Mouse (Mus musculus) neural tube, embryonic 13.5 days (tissue): ENCODE data around the gene Dcaf5. TPM values are rescaled to one million over a fixed set of nuclear protein-coding genes. Genes with fewer than 3 reads are reported as not detected.
A peak's percentile ranks its signal among the peaks of the same experiment; 100 is the strongest.
"Not testable (repeated sequence)": the region's sequence is repeated elsewhere in the genome, so short reads cannot be mapped to it uniquely, and the experiment has no call there.

Experiments used
- ATAC-seq: fragments of 200-750 bp; cut with Nextera tagmentation; 2 replicates; pipeline ENCODE4 v1.8.0; 2017; ENCODE audit warnings: low read depth, mild to moderate bottlenecking, moderate TSS enrichment, moderate library complexity
- H3K27ac ChIP-seq: fragments of 300-500 bp; sonication (generic); replicated peaks from 2 replicates; pipeline ENCODE4 v1.5.1; 2015; ENCODE audit warnings: moderate library complexity, mild to moderate bottlenecking, inconsistent platforms
- H3K27me3 ChIP-seq: fragments of 300-500 bp; sonication (generic); 2 replicates; pipeline ENCODE4 v1.6.1; 2015; ENCODE audit warnings: mild to moderate bottlenecking, inconsistent platforms
- H3K36me3 ChIP-seq: fragments of 300-500 bp; sonication (generic); 2 replicates; pipeline ENCODE4 v1.6.1; 2015; ENCODE audit warnings: mild to moderate bottlenecking, inconsistent platforms
- H3K4me1 ChIP-seq: fragments of 300-500 bp; sonication (generic); replicated peaks from 2 replicates; pipeline ENCODE4 v1.6.1; 2015; ENCODE audit warnings: inconsistent platforms
- H3K4me2 ChIP-seq: fragments of 300-500 bp; sonication (generic); 2 replicates; pipeline ENCODE4 v1.6.1; 2015; ENCODE audit warnings: inconsistent platforms, mild to moderate bottlenecking, moderate library complexity
- H3K4me3 ChIP-seq: fragments of 300-500 bp; sonication (generic); 2 replicates; pipeline ENCODE4 v1.5.1; 2015; ENCODE audit warnings: mild to moderate bottlenecking, inconsistent platforms
- H3K9ac ChIP-seq: fragments of 300-500 bp; sonication (generic); 2 replicates; pipeline ENCODE4 v1.6.1; 2015; ENCODE audit warnings: moderate library complexity, mild to moderate bottlenecking, inconsistent platforms
- H3K9me3 ChIP-seq: fragments of 300-500 bp; sonication (generic); 2 replicates; pipeline ENCODE4 v1.6.1; 2016; ENCODE audit warnings: inconsistent platforms
- WGBS: fragments of 180-500 bp; shearing (Covaris S2); methylation state at CpG from one replicate; pipeline ENCODE4 v1.1.7; 2015; 5-methylcytosine and 5-hydroxymethylcytosine counted together
- polyA plus RNA-seq: library from polyadenylated mRNA; unstranded; fragments of >200 nt; fragmentation: Nextera tagmentation; extraction: Ambion mirVana; gene quantifications from 2 replicates; pipeline ENCODE4 v1.2.1, GENCODE M21; 2015

Dcaf5 gene
- 22.8 and 24.2 TPM in 2 replicates for polyA plus RNA-seq

DNA sequence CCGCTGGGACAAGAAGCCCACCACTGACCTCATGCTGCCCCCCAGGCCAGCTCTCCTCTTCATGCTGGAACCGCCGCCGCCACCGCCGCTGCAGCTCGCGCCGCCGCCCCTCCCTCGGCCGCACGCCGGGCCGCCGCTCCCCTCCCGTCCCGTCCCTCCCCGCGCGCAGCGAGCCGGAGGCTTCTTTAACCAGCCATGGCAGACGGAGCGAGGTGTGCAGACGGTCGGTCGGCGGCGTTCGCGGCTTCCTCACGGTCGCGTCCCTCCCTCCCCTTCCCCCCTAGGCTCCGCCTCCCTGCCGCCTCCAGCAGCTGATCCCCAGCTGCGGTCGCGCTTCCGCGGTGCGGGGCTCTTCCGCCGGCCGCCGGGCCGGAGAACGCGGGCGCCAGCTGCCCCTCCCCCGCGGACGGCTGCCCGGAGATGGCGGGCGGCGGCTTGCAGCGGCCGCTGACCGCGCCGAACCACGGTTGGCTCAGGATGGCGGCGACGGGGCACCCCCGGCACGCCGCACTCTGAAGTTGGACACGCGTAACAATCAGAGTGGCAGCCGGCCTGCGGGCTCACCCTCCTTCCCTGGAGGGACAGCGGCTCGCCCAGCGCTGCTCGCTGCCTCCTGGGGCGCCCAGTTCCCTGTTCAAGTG lies at the start of gene Dcaf5:
TSS of gene Dcaf5 (minus strand) at position 266 of the 641 bp plus-strand sequence.
- H3K36me3 ChIP-seq, result no peaks in the 10 kb centered on the region
- peak within 1 kb of the TSS; percentile 94 for H3K9ac ChIP-seq
- H3K4me1 ChIP-seq, result peaks cover 31% of the 10 kb centered on the region
- peak within 1 kb of the TSS; percentile 95 for H3K4me3 ChIP-seq
- H3K4me2 ChIP-seq, result peak within 1 kb of the TSS; percentile 65
- H3K27me3 ChIP-seq, result no peaks in the 10 kb centered on the region
- ATAC-seq, result peak; percentile 85
- H3K9me3 ChIP-seq, result no peaks in the 10 kb centered on the region
- H3K27ac ChIP-seq, result peak within 1 kb of the TSS; percentile 99
- WGBS, result under 1% methylated on average over 70 of the region's 79 CpGs

DNA sequence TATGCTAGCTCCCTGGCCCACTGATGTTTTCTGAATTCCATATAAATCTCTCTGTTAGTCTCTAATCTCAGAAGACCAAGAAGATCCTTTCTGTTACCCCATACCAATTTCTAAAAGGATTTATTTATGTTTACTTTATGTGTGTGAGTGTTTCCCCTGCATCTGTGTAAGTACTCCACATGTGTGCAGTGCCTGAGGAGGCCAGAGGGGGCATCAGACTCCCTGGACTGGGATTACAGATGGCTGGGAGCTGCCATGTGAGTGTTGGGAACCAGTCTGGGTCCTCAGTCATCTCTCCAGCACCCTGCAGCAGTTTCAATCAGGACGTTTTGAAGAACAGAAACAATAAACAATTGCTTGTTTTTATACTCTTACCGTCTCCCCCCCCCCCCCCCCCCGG lies 47.0 kb upstream of the Dcaf5 start:
- H3K9me3 ChIP-seq, result no peaks in the 10 kb centered on the region
- peaks cover 60% of the 10 kb centered on the region for H3K36me3 ChIP-seq
- H3K9ac ChIP-seq, result no peak overlapping the region
- no peaks in the 10 kb centered on the region for H3K4me1 ChIP-seq
- H3K27me3 ChIP-seq, result no peaks in the 10 kb centered on the region
- H3K4me3 ChIP-seq, result no peak overlapping the region
- WGBS, result 76% methylated on average over 3 of the region's 3 CpGs
- ATAC-seq, result no peak
- H3K4me2 ChIP-seq, result no peak overlapping the region
- H3K27ac ChIP-seq, result no peak overlapping the region

GRCm38 (mm10) chr12:80479986-80480385 lies 43.6 kb upstream of the Dcaf5 start:
- H3K4me1 ChIP-seq, result no peaks in the 10 kb centered on the region
- no peak overlapping the region for H3K4me2 ChIP-seq
- H3K27me3 ChIP-seq, result no peaks in the 10 kb centered on the region
- H3K9ac ChIP-seq, result no peak overlapping the region
- 91% methylated on average over 3 of the region's 3 CpGs for WGBS
- no peak overlapping the region for H3K4me3 ChIP-seq
- no peak for ATAC-seq
- H3K9me3 ChIP-seq, result no peaks in the 10 kb centered on the region
- no peak overlapping the region for H3K27ac ChIP-seq
- H3K36me3 ChIP-seq, result peaks cover 43% of the 10 kb centered on the region

GRCm38 (mm10) chr12:80473731-80474130 lies 37.3 kb upstream of the Dcaf5 start:
- no peak for ATAC-seq
- Histone ChIP-seq H3K9ac (no peak overlapping the region), H3K4me3 (no peak overlapping the region), H3K36me3 (peaks cover 6% of the 10 kb centered on the region; the same call in 1 of the 2 replicates), H3K4me2 (no peak overlapping the region), H3K27me3 (no peaks in the 10 kb centered on the region), H3K9me3 (no peaks in the 10 kb centered on the region), H3K4me1 (no peaks in the 10 kb centered on the region), H3K27ac (no peak overlapping the region)
- 87% methylated on average over 3 of the region's 3 CpGs for WGBS

- H3K27me3 ChIP-seq, result no peaks in the 10 kb centered on the region
- no peak overlapping the region for H3K4me2 ChIP-seq
- no peak overlapping the region for H3K9ac ChIP-seq
- 87% methylated on average over 4 of the region's 4 CpGs for WGBS
- 0 out of 2 replicates have a peak, but pooled peaks cover 6% of the 10 kb centered on the region for H3K36me3 ChIP-seq
- H3K4me1 ChIP-seq, result no peaks in the 10 kb centered on the region
- no peaks in the 10 kb centered on the region for H3K9me3 ChIP-seq
- H3K27ac ChIP-seq, result no peak overlapping the region
- ATAC-seq, result no peak
- H3K4me3 ChIP-seq, result no peak overlapping the region
Observed at GRCm38 (mm10) chr12:80471926-80472325, 35.5 kb upstream of the Dcaf5 start.

DNA sequence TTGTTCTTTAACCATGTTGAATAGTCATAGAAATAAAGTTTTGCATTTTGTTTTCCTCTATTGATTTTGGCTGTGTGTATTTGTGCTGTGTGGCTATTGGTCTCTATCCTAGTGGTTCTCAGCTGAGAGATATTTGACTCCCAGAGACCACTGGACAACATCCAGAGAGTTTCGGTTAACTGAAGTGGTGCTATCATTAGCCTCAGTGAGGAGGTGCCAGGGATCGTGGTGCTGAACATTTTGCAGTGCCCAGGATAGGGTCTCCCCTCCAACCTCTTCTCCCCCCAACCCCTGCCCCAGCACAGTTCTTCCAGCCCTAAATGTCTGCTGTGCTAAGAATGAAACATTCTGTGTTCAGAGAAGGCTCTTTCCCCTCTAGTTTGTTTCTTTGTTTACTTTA lies 33.8 kb upstream of the Dcaf5 start:
- Histone ChIP-seq H3K36me3 (no peaks in the 10 kb centered on the region), H3K27me3 (no peaks in the 10 kb centered on the region), H3K4me2 (no peak overlapping the region), H3K9me3 (no peaks in the 10 kb centered on the region), H3K9ac (no peak overlapping the region), H3K27ac (no peak overlapping the region), H3K4me3 (no peak overlapping the region), H3K4me1 (no peaks in the 10 kb centered on the region)
- ATAC-seq, result no peak
- WGBS, result 93% methylated on average over 2 of the region's 2 CpGs

DNA sequence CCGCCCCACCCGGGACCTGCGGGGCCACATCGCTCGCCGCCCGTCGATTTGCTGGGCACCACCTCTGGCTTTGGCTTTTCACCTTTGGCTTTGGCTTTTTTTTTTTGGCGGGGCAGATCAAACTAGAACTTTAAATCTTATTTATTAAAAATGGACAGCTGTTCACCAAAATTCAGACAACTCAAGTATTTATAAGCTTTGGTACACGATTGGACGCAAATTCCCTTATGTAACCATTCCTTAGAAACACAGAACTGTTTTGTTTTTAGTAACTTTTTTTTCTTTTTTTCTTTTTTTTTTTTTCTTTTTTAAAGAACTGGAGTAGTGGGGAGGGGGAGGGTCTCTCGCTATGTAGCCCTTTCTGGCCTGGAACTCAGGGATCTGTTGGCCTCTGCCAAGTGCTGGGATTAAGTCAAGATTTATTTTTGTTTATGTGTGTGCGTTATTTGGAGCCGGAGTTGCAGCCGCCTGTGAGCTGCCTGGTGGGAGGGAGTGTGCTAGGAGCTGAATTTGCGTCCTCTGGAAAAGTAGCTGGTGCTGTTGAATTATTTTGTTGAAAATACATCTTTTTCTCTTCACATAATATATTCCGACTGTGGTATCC lies 27.4 kb upstream of the Dcaf5 start:
- Histone ChIP-seq H3K27ac (0 out of 2 replicates have a peak overlapping the region, but pooled peaks have one; percentile 81), H3K9ac (peak overlapping the region; percentile 75), H3K9me3 (no peaks in the 10 kb centered on the region), H3K4me2 (peak overlapping the region; percentile 79), H3K36me3 (no peaks in the 10 kb centered on the region), H3K4me1 (peaks cover 11% of the 10 kb centered on the region), H3K27me3 (no peaks in the 10 kb centered on the region; the same call in 1 of the 2 replicates), H3K4me3 (peak overlapping the region; percentile 87)
- 7% methylated on average over 17 of the region's 17 CpGs for WGBS
- ATAC-seq, result no peak

DNA sequence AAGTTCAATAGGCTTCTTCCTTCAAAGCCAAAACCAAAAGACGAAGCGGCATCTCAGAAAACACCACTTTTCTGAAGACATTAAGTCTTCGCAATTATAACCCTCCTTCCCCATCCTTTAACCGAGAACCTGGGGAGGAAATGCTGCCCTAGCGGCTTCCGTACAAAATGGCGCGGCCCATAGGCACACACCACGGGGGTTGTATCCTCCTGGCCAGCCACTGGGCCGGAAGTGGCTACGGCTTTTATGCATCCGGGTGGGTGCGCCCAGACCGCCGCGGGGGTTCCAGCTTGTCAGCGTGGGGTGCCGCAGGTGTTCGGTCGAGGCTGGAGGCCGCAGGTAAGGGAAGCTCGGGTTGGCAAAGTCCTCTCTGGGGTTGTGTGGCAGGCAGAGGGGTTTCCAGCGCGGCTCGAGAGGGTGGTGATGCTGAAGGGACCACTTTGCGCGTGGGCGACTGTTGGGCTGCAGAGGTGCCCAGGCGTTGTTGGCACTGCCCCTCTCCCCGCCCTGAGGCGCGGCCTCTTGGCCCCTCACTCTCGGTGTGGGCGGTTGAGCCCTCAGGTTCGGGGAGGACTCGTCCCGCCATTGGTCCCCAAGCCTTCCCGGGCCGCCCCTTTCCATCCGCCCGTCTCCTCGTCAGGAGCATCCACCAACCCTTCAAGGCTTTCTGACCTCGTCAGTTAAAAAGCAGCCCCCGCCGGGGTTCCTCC lies 26.7 kb upstream of the Dcaf5 start, which contains the start of gene Exd2:
TSS of gene Exd2 (plus strand) at position 154 of the 710 bp plus-strand sequence.
- peak within 1 kb of the TSS; percentile 87 for H3K4me3 ChIP-seq
- peak within 1 kb of the TSS; percentile 79 for H3K4me2 ChIP-seq
- no peaks in the 10 kb centered on the region; the same call in 1 of the 2 replicates for H3K27me3 ChIP-seq
- peak within 1 kb of the TSS; percentile 75 for H3K9ac ChIP-seq
- H3K27ac ChIP-seq, result peak within 1 kb of the TSS; percentile 81
- no peaks in the 10 kb centered on the region for H3K9me3 ChIP-seq
- peak; percentile 98 for ATAC-seq
- under 1% methylated on average over 45 of the region's 45 CpGs for WGBS
- H3K36me3 ChIP-seq, result no peaks in the 10 kb centered on the region
- H3K4me1 ChIP-seq, result peaks cover 11% of the 10 kb centered on the region

GRCm38 (mm10) chr12:80462292-80462896 lies 26.0 kb upstream of the Dcaf5 start:
- peak; percentile 54; the same call in 1 of the 2 replicates for ATAC-seq
- not testable (repeated sequence) for H3K27me3 ChIP-seq, H3K9me3 ChIP-seq, H3K36me3 ChIP-seq
- H3K4me3 ChIP-seq, result peak overlapping the region; percentile 87
- 7% methylated on average over 10 of the region's 10 CpGs for WGBS
- peak overlapping the region; percentile 75; the same call in 1 of the 2 replicates for H3K9ac ChIP-seq
- peak overlapping the region; percentile 79 for H3K4me2 ChIP-seq
- peaks cover 11% of the 10 kb centered on the region for H3K4me1 ChIP-seq
- H3K27ac ChIP-seq, result peak overlapping the region; percentile 81

GRCm38 (mm10) chr12:80458033-80458432 lies 21.6 kb upstream of the Dcaf5 start:
- no peak for ATAC-seq
- H3K9me3 ChIP-seq, result no peaks in the 10 kb centered on the region
- H3K27me3 ChIP-seq, result no peaks in the 10 kb centered on the region; the same call in 1 of the 2 replicates
- H3K27ac ChIP-seq, result no peak overlapping the region
- H3K4me1 ChIP-seq, result no peaks in the 10 kb centered on the region
- H3K9ac ChIP-seq, result no peak overlapping the region
- 79% methylated on average over 5 of the region's 5 CpGs for WGBS
- no peaks in the 10 kb centered on the region for H3K36me3 ChIP-seq
- H3K4me3 ChIP-seq, result no peak overlapping the region
- H3K4me2 ChIP-seq, result no peak overlapping the region

DNA sequence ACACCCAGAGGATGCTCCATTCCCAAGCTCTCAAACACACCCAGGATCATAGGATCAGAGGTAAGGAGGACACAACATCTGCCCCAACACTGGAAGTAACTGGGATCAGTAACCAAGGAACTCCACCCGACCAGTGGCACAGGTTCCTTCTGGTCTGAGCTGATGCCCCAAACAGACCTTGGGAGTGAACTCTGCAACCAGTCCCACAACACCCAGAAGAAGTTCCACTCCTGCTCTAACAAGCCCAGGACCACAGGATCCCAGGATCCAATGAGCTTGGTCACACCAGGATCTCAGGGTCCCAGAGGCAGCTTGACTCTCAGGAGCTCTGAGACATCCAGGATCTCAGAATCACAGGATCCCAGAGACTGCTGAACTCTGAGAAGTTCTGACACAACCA lies 17.1 kb upstream of the Dcaf5 start:
- no peak overlapping the region for H3K4me2 ChIP-seq
- no peaks in the 10 kb centered on the region for H3K9me3 ChIP-seq
- no peak overlapping the region for H3K4me3 ChIP-seq
- no peaks in the 10 kb centered on the region for H3K27me3 ChIP-seq
- ATAC-seq, result no peak
- H3K27ac ChIP-seq, result no peak overlapping the region
- H3K9ac ChIP-seq, result no peak overlapping the region
- WGBS, result 74% methylated on average over 1 of the region's 1 CpGs
- H3K4me1 ChIP-seq, result no peaks in the 10 kb centered on the region
- no peaks in the 10 kb centered on the region for H3K36me3 ChIP-seq
